ENCODE assay signal across 12 mouse cellular contexts in the genomic region with DNA sequence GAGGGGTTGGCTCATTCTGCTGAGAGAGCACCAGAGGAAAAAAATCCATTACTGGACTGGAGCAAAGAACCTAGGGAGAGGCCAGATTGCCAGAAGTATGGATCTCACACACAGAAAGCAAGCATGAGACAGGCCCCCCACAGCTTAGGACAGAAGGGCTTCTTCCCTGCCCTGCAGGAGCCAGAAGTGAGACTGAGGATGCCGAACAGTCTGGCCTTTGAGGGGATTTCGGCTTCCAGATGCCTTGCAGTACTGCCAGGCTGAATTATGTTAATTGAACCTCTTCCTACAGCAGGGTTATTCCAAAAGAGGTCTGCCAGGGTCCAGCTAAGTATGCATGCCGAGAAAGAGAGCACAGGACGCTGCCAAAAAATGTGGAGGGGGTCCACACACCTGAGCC.
DNase-seq lines count a peak whose midpoint lies in the region; ATAC-seq and TF ChIP-seq lines count a peak whose summit lies in the region.
"Had no signal": no experiment of that assay in that cellular context is flagged by ENCODE, and none has a peak within 500 bp of the region (broad histone marks: within the 10 kb centered on the region; RNA-seq: fewer than 3 reads in every experiment).

No protein-coding gene starts in this region.

- H3K27ac ChIP-seq in neural tube, embryonic 11.5 days (ENCODE audit: low read depth, low read length) = no peak overlapping the region
- H3K27ac ChIP-seq in forebrain, embryonic 10.5 days = peak overlapping the region; percentile 44; the same call in 1 of the 2 replicates
- H3K27ac ChIP-seq in hindbrain, postnatal 0 days = peak overlapping the region; percentile 68
- no peak overlapping the region for H3K27ac ChIP-seq in kidney, adult 2 months (ENCODE audit: insufficient read depth, low read depth, low read length)
- H3K27ac ChIP-seq: heart, embryonic 15.5 days; liver, embryonic 14.5 days had no signal

- no peaks in the 10 kb centered on the region for H3K4me1 ChIP-seq in neural tube, embryonic 11.5 days (ENCODE audit: control insufficient read depth, insufficient read depth, low read length)
- H3K4me1 ChIP-seq in forebrain, embryonic 10.5 days = peaks cover 13% of the 10 kb centered on the region
- no peaks in the 10 kb centered on the region for H3K4me1 ChIP-seq in hindbrain, postnatal 0 days (ENCODE audit: insufficient read depth, low read length)
- no peaks in the 10 kb centered on the region for H3K4me1 ChIP-seq in kidney, adult 2 months (ENCODE audit: control insufficient read depth, insufficient read depth, low read length)
- H3K4me1 ChIP-seq: heart, embryonic 15.5 days; megakaryocyte, embryonic 14.5 days had no signal

- no peak for DNase-seq in neural tube, embryonic 11.5 days (ENCODE audit: low spot score)
- DNase-seq in neural tube, embryonic 10.5 days (ENCODE audit: extremely low spot score, low spot score) = no peak
- no peak for DNase-seq in forebrain, embryonic 10.5 days (ENCODE audit: extremely low spot score, low spot score)
- DNase-seq in hindbrain, postnatal 0 days (ENCODE audit: low spot score) = peak; percentile 80
- no peak for DNase-seq in frontal cortex, adult 2 months (ENCODE audit: extremely low spot score in 1 of 2, low spot score in 1 of 2)
- no peak for DNase-seq in ovary, postnatal 10 days (ENCODE audit: low spot score)
- no peak for DNase-seq in B cell, adult 2 months
- no peak for DNase-seq in kidney, adult 2 months

- H3K4me2 ChIP-seq in neural tube, embryonic 11.5 days (ENCODE audit: low read depth) = no peak overlapping the region
- H3K4me2 ChIP-seq in hindbrain, postnatal 0 days (ENCODE audit: low read depth, low read length) = peak overlapping the region; percentile 14
- H3K4me2 ChIP-seq: heart, embryonic 15.5 days had no signal

- no peak overlapping the region for H3K9ac ChIP-seq in neural tube, embryonic 11.5 days (ENCODE audit: low read length)
- no peak overlapping the region for H3K9ac ChIP-seq in hindbrain, postnatal 0 days (replicated peaks; ENCODE audit: low read length)
- H3K9ac ChIP-seq: heart, embryonic 15.5 days; liver, embryonic 14.5 days had no signal

- TF ChIP-seq POLR2A in kidney, adult 2 months (IDR thresholded peaks at IDR 0.05; ENCODE audit: low read depth, low read length) = no peak

- H3K36me3 ChIP-seq in neural tube, embryonic 11.5 days (ENCODE audit: control insufficient read depth, insufficient read depth, low read length) = no peaks in the 10 kb centered on the region
- H3K36me3 ChIP-seq in forebrain, embryonic 10.5 days (replicated peaks) = no peaks in the 10 kb centered on the region
- H3K36me3 ChIP-seq in hindbrain, postnatal 0 days (ENCODE audit: insufficient read depth, low read length) = no peaks in the 10 kb centered on the region
- H3K36me3 ChIP-seq in kidney, adult 2 months (ENCODE audit: control insufficient read depth, insufficient read depth, low read length) = no peaks in the 10 kb centered on the region
- H3K36me3 ChIP-seq: heart, embryonic 15.5 days had no signal

- no peak overlapping the region for H3K4me3 ChIP-seq in neural tube, embryonic 11.5 days (ENCODE audit: low read depth, low read length)
- H3K4me3 ChIP-seq in forebrain, embryonic 10.5 days = no peak overlapping the region
- no peak overlapping the region for H3K4me3 ChIP-seq in hindbrain, postnatal 0 days (ENCODE audit: low read length)
- no peak overlapping the region for H3K4me3 ChIP-seq in kidney, adult 2 months (ENCODE audit: insufficient read depth, low read depth, low read length)
- H3K4me3 ChIP-seq: heart, embryonic 15.5 days; megakaryocyte, embryonic 14.5 days had no signal

- no peaks in the 10 kb centered on the region for H3K27me3 ChIP-seq in neural tube, embryonic 11.5 days (ENCODE audit: control insufficient read depth, insufficient read depth, low read length)
- H3K27me3 ChIP-seq in forebrain, embryonic 10.5 days (ENCODE audit: poor library complexity, severe bottlenecking) = no peaks in the 10 kb centered on the region
- H3K27me3 ChIP-seq in hindbrain, postnatal 0 days (ENCODE audit: insufficient read depth, low read length) = no peaks in the 10 kb centered on the region
- no peaks in the 10 kb centered on the region for H3K27me3 ChIP-seq in kidney, adult 2 months (replicated peaks; ENCODE audit: control insufficient read depth, insufficient read depth, low read length)
- H3K27me3 ChIP-seq: heart, embryonic 15.5 days; megakaryocyte, embryonic 14.5 days; Patski had no signal

- no peaks in the 10 kb centered on the region for H3K9me3 ChIP-seq in neural tube, embryonic 11.5 days (ENCODE audit: control insufficient read depth, low read length)
- no peaks in the 10 kb centered on the region for H3K9me3 ChIP-seq in forebrain, embryonic 10.5 days
- H3K9me3 ChIP-seq in hindbrain, postnatal 0 days (ENCODE audit: low read length) = no peaks in the 10 kb centered on the region
- H3K9me3 ChIP-seq: heart, embryonic 15.5 days; megakaryocyte, embryonic 14.5 days had no signal

- no peak for TF ChIP-seq CTCF in hindbrain, postnatal 0 days (IDR thresholded peaks at IDR 0.05; ENCODE audit: low read depth)
- no peak for TF ChIP-seq CTCF in kidney, adult 2 months (conservative IDR thresholded peaks at IDR 0.05; ENCODE audit: insufficient read depth, insufficient read length, low read depth, low read length)

- ATAC-seq in neural tube, embryonic 11.5 days (ENCODE audit: insufficient read depth, low FRiP score, low TSS enrichment) = peak; percentile 26; the same call in 1 of the 2 replicates
- peak; percentile 93 for ATAC-seq in hindbrain, postnatal 0 days
- ATAC-seq: Patski had no signal

- WGBS in neural tube, embryonic 11.5 days = 44% methylated on average over 4 of the region's 4 CpGs
- WGBS in forebrain, embryonic 10.5 days = 17% methylated on average over 4 of the region's 4 CpGs
- 19% methylated on average over 4 of the region's 4 CpGs for WGBS in hindbrain, postnatal 0 days
- 83% methylated on average over 4 of the region's 4 CpGs for WGBS in kidney, adult 2 months

Comparison
In these comparisons a context has a peak if more than half of its experiments do, and no peak if none do; other contexts are left out.
1. H3K27ac ChIP-seq: peak in forebrain, embryonic 10.5 days (single experiment) and hindbrain, postnatal 0 days (single experiment); none in neural tube, embryonic 11.5 days (single experiment) and kidney, adult 2 months (single experiment).